Mouse (Mus musculus): ENCODE results near the gene Atp5mpl.

Gene Atp5mpl

DNA sequence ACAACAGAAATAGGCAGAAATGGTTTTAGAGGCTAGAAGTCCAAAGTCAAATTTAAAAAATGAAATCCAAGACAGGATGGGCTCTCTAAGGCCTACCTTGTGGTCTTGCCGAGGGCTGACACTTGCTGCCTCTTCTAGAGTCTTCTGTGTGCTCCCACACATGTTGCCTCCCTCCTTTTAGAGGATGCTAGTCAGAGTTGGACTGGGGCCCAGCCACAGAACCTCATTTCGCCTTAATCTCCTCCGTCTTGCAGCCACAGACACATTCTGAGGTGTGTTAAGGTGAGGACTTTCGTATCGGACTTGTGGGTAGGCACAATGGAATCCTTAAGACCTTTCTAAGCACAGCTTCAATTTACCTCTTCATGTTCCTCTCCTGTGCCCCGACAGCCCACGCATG is 54.0 kb downstream of the Atp5mpl start:
- DNase-seq (ENCODE audit: low spot score in 2 of 2) = no peak

DNA sequence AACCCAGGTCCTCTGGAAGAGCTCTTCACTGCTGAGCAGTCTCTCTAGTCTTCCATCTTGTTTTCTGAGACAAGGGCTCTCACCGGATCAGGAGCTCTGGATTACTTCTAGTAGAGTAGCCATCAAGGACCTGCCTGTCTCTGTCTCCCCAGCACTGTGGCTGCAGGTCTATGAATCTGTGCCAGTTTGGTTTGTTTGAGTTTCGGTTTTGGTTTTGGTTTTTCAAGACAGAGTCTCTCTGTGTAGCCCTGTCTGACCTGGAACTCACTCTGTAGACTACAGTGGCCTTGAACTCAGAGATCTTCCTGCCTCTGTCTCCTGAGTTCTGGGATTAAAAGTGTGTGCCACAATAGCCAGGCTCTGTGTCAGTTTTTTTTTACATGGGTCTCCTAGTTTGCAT is 55.0 kb downstream of the Atp5mpl start:
- no peak for DNase-seq (ENCODE audit: low spot score in 2 of 2)

Measured in spleen, postnatal 4 days (tissue).